Mouse (Mus musculus): ENCODE data around the gene Gm9745.

DNA sequence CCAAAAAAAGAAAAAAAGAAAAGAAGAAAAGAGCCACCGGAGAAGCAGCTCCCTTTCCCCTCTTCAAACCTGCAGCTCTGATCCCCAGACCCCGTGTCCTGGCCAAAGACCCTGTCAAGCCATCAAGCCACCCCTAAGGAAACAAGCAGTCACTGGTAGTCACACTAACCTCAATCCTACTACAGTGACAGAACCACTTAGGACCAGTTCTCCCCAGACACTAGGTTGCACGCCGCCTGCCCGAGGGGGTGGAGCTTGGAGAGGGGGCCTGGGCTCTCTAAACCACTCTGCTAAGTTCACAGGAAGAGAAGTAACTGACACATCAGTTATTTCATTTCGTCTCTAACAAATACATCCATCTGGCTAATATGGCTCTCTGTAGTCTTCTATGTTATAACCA is 44.2 kb upstream of the Gm9745 start:
- TF ChIP-seq CTCF (IDR thresholded peaks at IDR 0.05; ENCODE audit: insufficient read depth, low read depth, low read length) (no peak), POLR2A (IDR thresholded peaks at IDR 0.05; ENCODE audit: insufficient read depth, low read depth, low read length) (no peak)

Data from olfactory bulb, adult 2 months (tissue).